Mouse (Mus musculus) lung, adult 2 months (tissue): ENCODE results near the gene Camk2g.

ENCODE experiments used
- CTCF ChIP-seq: fragments of 200-500 bp; IDR thresholded peaks from 2 replicates; pipeline ENCODE4 v1.5.1; 2011; ENCODE audit warnings: mild to moderate bottlenecking, low read length, control low read depth; ENCODE audit not compliant: insufficient read depth
- POLR2A ChIP-seq: fragments of 200-500 bp; IDR thresholded peaks from 2 replicates; pipeline ENCODE4 v1.6.1; 2011; ENCODE audit warnings: low read depth, mild to moderate bottlenecking, control low read depth, low read length, borderline replicate concordance; ENCODE audit errors: extremely low read depth

- TF ChIP-seq CTCF (no peak), POLR2A (no peak)
Observed at GRCm38 (mm10) chr14:20733041-20733951, 60.6 kb downstream of the Camk2g start.
